Mouse (Mus musculus): ENCODE data around the gene Hbp1. TPM values are rescaled to one million over a fixed set of nuclear protein-coding genes. Genes with fewer than 3 reads are reported as not detected.

Hbp1 gene
- total and polyA plus RNA-seq, 3 experiments = 58.2 to 67.2 (median 65.4) TPM

- Histone ChIP-seq H3K79me2 (replicated peaks; ENCODE audit: control insufficient read depth, insufficient read depth, low read length) (peaks cover 4% of the 10 kb centered on the region; the same call in 1 of the 2 replicates), H3K9ac (ENCODE audit: low read depth, low read length) (peak overlapping the region; percentile 100), H3K4me3 (peak overlapping the region; percentile 78), H3K36me3 (ENCODE audit: control insufficient read depth, insufficient read depth, low read length) (peaks cover 22% of the 10 kb centered on the region), H3K27ac (peak overlapping the region; percentile 98), H3K4me1 (ENCODE audit: control insufficient read depth, insufficient read depth, low read length) (peaks cover 6% of the 10 kb centered on the region), H3K27me3 (ENCODE audit: control insufficient read depth, insufficient read depth, low read length) (no peaks in the 10 kb centered on the region)
- TF ChIP-seq POLR2A (IDR thresholded peaks at IDR 0.05; ENCODE audit: insufficient read depth, low read depth, low read length) (peak; percentile 27; the same call in 1 of the 2 replicates), CTCF (IDR thresholded peaks at IDR 0.05) (peak; percentile 58), EP300 (IDR thresholded peaks at IDR 0.05; ENCODE audit: insufficient read depth, low read depth, low read length) (peak; percentile 52; the same call in 1 of the 2 replicates)
- 1% methylated on average over 58 of the region's 58 CpGs for WGBS
- intact Hi-C loops (cut with DNase I) = no loop called here
- DNase-seq = peak; percentile 92 to 95
Measured at GRCm38 (mm10) chr12:31949193-31949741, 1.1 kb downstream of the Hbp1 start.

- DNase-seq = no peak
- H3K9ac ChIP-seq (ENCODE audit: low read depth, low read length) = peak overlapping the region; percentile 100; the same call in 1 of the 2 replicates
- no peaks in the 10 kb centered on the region for H3K27me3 ChIP-seq (ENCODE audit: control insufficient read depth, insufficient read depth, low read length)
- peaks cover 28% of the 10 kb centered on the region for H3K36me3 ChIP-seq (ENCODE audit: control insufficient read depth, insufficient read depth, low read length)
- peak overlapping the region; percentile 98 for H3K27ac ChIP-seq
- peaks cover 4% of the 10 kb centered on the region; the same call in 1 of the 2 replicates for H3K79me2 ChIP-seq (replicated peaks; ENCODE audit: control insufficient read depth, insufficient read depth, low read length)
- WGBS = 13% methylated on average over 7 of the region's 7 CpGs
- intact Hi-C loops (cut with DNase I) = no loop called here
- peaks cover 9% of the 10 kb centered on the region for H3K4me1 ChIP-seq (ENCODE audit: control insufficient read depth, insufficient read depth, low read length)
- peak overlapping the region; percentile 78 for H3K4me3 ChIP-seq
- TF ChIP-seq CTCF (IDR thresholded peaks at IDR 0.05) = no peak
- no peak for TF ChIP-seq EP300 (IDR thresholded peaks at IDR 0.05; ENCODE audit: insufficient read depth, low read depth, low read length)
- no peak for TF ChIP-seq POLR2A (IDR thresholded peaks at IDR 0.05; ENCODE audit: insufficient read depth, low read depth, low read length)
Measured at GRCm38 (mm10) chr12:31948101-31949000, 2.0 kb downstream of the Hbp1 start.

DNA sequence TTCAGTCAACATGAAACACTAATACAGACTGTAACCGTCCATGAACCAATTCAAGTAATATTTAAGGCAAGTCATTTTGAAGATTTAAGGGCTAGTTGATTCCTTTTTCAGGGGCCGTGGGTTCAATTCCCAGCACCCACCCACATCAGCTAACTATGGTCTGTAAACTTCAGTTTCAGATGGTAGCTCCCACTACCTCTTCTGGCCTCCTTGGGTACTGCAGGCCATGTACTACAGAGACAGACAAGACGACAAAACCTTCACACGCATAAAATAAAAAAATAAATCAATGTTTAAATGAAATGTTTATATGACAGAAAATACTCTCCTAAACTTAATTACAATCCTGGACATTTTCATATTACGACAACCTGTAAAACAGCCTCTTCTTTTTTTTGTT is 2.9 kb downstream of the Hbp1 start:
- no peak for DNase-seq
- intact Hi-C loops (cut with DNase I) = no loop called here
- Histone ChIP-seq H3K36me3 (ENCODE audit: control insufficient read depth, insufficient read depth, low read length) (peaks cover 36% of the 10 kb centered on the region), H3K27ac (no peak overlapping the region), H3K27me3 (ENCODE audit: control insufficient read depth, insufficient read depth, low read length) (no peaks in the 10 kb centered on the region), H3K9ac (ENCODE audit: low read depth, low read length) (no peak overlapping the region), H3K4me3 (no peak overlapping the region), H3K79me2 (replicated peaks; ENCODE audit: control insufficient read depth, insufficient read depth, low read length) (peaks cover 4% of the 10 kb centered on the region; the same call in 1 of the 2 replicates), H3K4me1 (ENCODE audit: control insufficient read depth, insufficient read depth, low read length) (peaks cover 9% of the 10 kb centered on the region)
- 89% methylated on average over 5 of the region's 5 CpGs for WGBS
- peak; percentile 72 for TF ChIP-seq CTCF (IDR thresholded peaks at IDR 0.05)
- no peak for TF ChIP-seq EP300 (IDR thresholded peaks at IDR 0.05; ENCODE audit: insufficient read depth, low read depth, low read length)
- no peak for TF ChIP-seq POLR2A (IDR thresholded peaks at IDR 0.05; ENCODE audit: insufficient read depth, low read depth, low read length)

- intact Hi-C loops (cut with DNase I) = no loop called here
- Histone ChIP-seq H3K27ac (no peak overlapping the region), H3K9ac (ENCODE audit: low read depth, low read length) (no peak overlapping the region), H3K4me3 (no peak overlapping the region), H3K27me3 (ENCODE audit: control insufficient read depth, insufficient read depth, low read length) (no peaks in the 10 kb centered on the region), H3K4me1 (ENCODE audit: control insufficient read depth, insufficient read depth, low read length) (peaks cover 5% of the 10 kb centered on the region), H3K36me3 (ENCODE audit: control insufficient read depth, insufficient read depth, low read length) (peaks cover 45% of the 10 kb centered on the region), H3K79me2 (replicated peaks; ENCODE audit: control insufficient read depth, insufficient read depth, low read length) (peaks cover 6% of the 10 kb centered on the region; the same call in 1 of the 2 replicates)
- 90% methylated on average over 2 of the region's 2 CpGs for WGBS
- no peak for DNase-seq
- TF ChIP-seq EP300 (IDR thresholded peaks at IDR 0.05; ENCODE audit: insufficient read depth, low read depth, low read length) (no peak), CTCF (IDR thresholded peaks at IDR 0.05) (no peak), POLR2A (IDR thresholded peaks at IDR 0.05; ENCODE audit: insufficient read depth, low read depth, low read length) (no peak)
Measured at GRCm38 (mm10) chr12:31944405-31944804, 5.9 kb downstream of the Hbp1 start.

DNA sequence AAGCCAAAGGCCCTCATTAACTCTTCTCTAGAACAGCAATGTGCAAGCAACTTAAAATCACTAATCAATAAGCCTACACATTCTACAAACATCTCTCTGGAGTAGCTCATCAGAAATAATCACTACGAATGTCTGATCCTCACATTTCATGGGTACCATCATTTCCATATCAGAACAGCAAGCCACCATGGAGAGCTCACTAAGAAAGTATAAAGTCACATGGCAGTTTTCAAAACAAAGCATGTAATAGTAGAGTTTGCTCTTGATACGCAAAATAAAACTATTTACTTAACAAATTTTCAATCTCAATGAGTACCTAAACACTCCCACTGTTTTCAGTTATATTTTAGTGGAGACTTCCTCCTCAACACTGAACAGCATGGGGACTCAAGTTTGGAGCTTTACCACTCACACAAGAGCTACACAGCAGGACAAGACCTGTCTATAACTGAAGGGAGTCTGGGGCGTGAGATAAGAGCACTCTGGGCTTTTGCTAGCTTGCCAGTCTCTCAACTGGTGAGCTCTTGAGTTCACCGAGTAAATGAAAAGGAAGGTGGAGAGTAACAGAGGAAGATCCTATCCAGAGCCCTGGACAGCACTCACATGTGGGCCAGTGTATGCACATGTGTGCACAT is 7.2 kb downstream of the Hbp1 start:
- Histone ChIP-seq H3K9ac (ENCODE audit: low read depth, low read length) (no peak overlapping the region), H3K4me1 (ENCODE audit: control insufficient read depth, insufficient read depth, low read length) (peaks cover 5% of the 10 kb centered on the region), H3K36me3 (ENCODE audit: control insufficient read depth, insufficient read depth, low read length) (peaks cover 51% of the 10 kb centered on the region), H3K27me3 (ENCODE audit: control insufficient read depth, insufficient read depth, low read length) (no peaks in the 10 kb centered on the region), H3K4me3 (no peak overlapping the region), H3K79me2 (replicated peaks; ENCODE audit: control insufficient read depth, insufficient read depth, low read length) (peaks cover 6% of the 10 kb centered on the region; the same call in 1 of the 2 replicates), H3K27ac (no peak overlapping the region)
- 71% methylated on average over 4 of the region's 4 CpGs for WGBS
- TF ChIP-seq EP300 (IDR thresholded peaks at IDR 0.05; ENCODE audit: insufficient read depth, low read depth, low read length) (no peak), CTCF (IDR thresholded peaks at IDR 0.05) (no peak), POLR2A (IDR thresholded peaks at IDR 0.05; ENCODE audit: insufficient read depth, low read depth, low read length) (no peak)
- DNase-seq = no peak
- intact Hi-C loops (cut with DNase I) = no loop called here

Data from heart, adult 2 months (tissue).